Mouse (Mus musculus) E14TG2a.4 (cell line): ENCODE measurements at regions not wholly inside any gene's neighbourhood (a gene's known extent, or its start where the extent isn't known, plus 50 kb on each side); places are given as distances from the start of the nearest gene placed in this dataset.

Source experiments
- CTCF ChIP-seq: conservative IDR thresholded peaks from 2 replicates; pipeline ENCODE4 v1.5.1; 2014; ENCODE audit warnings: low read length
- NANOG ChIP-seq: IDR thresholded peaks from 2 replicates; pipeline ENCODE4 v1.6.1; 2014; ENCODE audit warnings: borderline replicate concordance, low read length, mixed read lengths

- TF ChIP-seq CTCF (no peak), NANOG (no peak)
Measured at GRCm38 (mm10) chr4:148747315-148747644, 56.9 kb upstream of the Casz1 start.
